Mouse (Mus musculus) lung, adult 2 months (tissue): ENCODE measurements around the gene Tpst2.

Experiments used
- CTCF ChIP-seq: fragments of 200-500 bp; IDR thresholded peaks from 2 replicates; pipeline ENCODE4 v1.5.1; 2011; ENCODE audit warnings: mild to moderate bottlenecking, low read length, control low read depth; ENCODE audit not compliant: insufficient read depth
- POLR2A ChIP-seq: fragments of 200-500 bp; IDR thresholded peaks from 2 replicates; pipeline ENCODE4 v1.6.1; 2011; ENCODE audit warnings: low read depth, mild to moderate bottlenecking, control low read depth, low read length, borderline replicate concordance; ENCODE audit errors: extremely low read depth

DNA sequence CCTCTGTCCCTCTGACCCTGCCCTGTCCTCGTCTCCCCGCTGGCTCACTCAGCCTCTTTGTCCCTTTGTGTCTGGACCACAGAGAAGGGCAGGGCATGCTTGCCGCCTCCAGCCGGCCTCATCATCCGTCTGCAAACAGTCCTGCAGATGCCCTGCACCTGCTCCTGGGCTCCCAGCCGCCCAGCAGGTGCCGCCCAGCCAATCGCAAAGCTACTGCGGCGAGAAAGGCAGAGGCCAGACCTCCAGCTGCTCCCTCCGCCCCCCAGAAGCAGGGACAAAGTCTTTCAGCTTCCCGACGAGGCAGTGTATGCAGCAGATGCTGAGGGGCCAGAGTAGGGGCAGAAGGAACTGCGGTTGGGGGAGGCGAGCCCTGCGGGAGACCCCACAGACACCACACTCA is 39.1 kb upstream of the Tpst2 start:
- no peak for TF ChIP-seq POLR2A
- TF ChIP-seq CTCF = no peak
